Mouse (Mus musculus) embryonic facial prominence, embryonic 14.5 days (tissue): Measurements from ENCODE around the gene Smim24. TPM values are rescaled to one million over a fixed set of nuclear protein-coding genes. Genes with fewer than 3 reads are reported as not detected.

Experiments used
- ATAC-seq: fragments of 200-750 bp; cut with Nextera tagmentation; 2 replicates; pipeline ENCODE4 v1.8.0; 2017; ENCODE audit warnings: low read depth, moderate number of reproducible peaks, moderate TSS enrichment
- DNase-seq: peaks from one replicate; pipeline ENCODE4 v3.0.0-alpha.2; 2015; ENCODE audit warnings: low spot score
- H3K27ac ChIP-seq: fragments of 300-500 bp; sonication (generic); replicated peaks from 2 replicates; pipeline ENCODE4 v1.5.1; 2014; ENCODE audit warnings: low read depth, mild to moderate bottlenecking, low read length, moderate library complexity
- H3K27me3 ChIP-seq: fragments of 300-500 bp; sonication (generic); replicated peaks from 2 replicates; pipeline ENCODE4 v1.6.1; 2014; ENCODE audit warnings: low read length; ENCODE audit not compliant: control insufficient read depth, insufficient read depth
- H3K36me3 ChIP-seq: fragments of 300-500 bp; sonication (generic); 2 replicates; pipeline ENCODE4 v1.6.1; 2014; ENCODE audit warnings: low read length, mixed read lengths; ENCODE audit not compliant: control insufficient read depth, insufficient read depth
- H3K4me1 ChIP-seq: fragments of 300-500 bp; sonication (generic); 2 replicates; pipeline ENCODE4 v1.6.1; 2014; ENCODE audit warnings: antibody characterized with exemption, low read length; ENCODE audit not compliant: control insufficient read depth, insufficient read depth
- H3K4me2 ChIP-seq: fragments of 300-500 bp; sonication (generic); 2 replicates; pipeline ENCODE4 v1.6.1; 2014; ENCODE audit warnings: low read depth, mild to moderate bottlenecking, low read length, moderate library complexity, mixed read lengths
- H3K4me3 ChIP-seq: fragments of 300-500 bp; sonication (generic); 2 replicates; pipeline ENCODE4 v1.5.1; 2014; ENCODE audit warnings: low read depth, mild to moderate bottlenecking, low read length
- H3K9ac ChIP-seq: fragments of 300-500 bp; sonication (generic); 2 replicates; pipeline ENCODE4 v1.6.1; 2014; ENCODE audit warnings: low read depth, mild to moderate bottlenecking, low read length, moderate library complexity, mixed read lengths
- H3K9me3 ChIP-seq: fragments of 300-500 bp; sonication (generic); 2 replicates; pipeline ENCODE4 v1.6.1; 2016; ENCODE audit warnings: low read length; ENCODE audit not compliant: control insufficient read depth
- WGBS: fragments of 180-500 bp; shearing (Covaris S2); extraction: QIAGEN DNeasy Blood & Tissue Kit; methylation state at CpG from one replicate; pipeline ENCODE4 v1.1.7; 2014; 5-methylcytosine and 5-hydroxymethylcytosine counted together
- polyA plus RNA-seq: library from polyadenylated mRNA; unstranded; fragments of >200 nt; fragmentation: Nextera tagmentation; extraction: Ambion mirVana; gene quantifications from 2 replicates; pipeline ENCODE4 v1.2.1, GENCODE M21; 2014

Smim24 gene
- polyA plus RNA-seq, 1 experiment from 2014 or later: 3.9 TPM

GRCm38 (mm10) chr10:81392270-81392669 lies 581 bp upstream of the Smim24 start:
- no peak for ATAC-seq
- Histone ChIP-seq H3K9ac (no peak overlapping the region), H3K36me3 (peaks cover 31% of the 10 kb centered on the region), H3K4me1 (peaks cover 14% of the 10 kb centered on the region), H3K4me3 (no peak overlapping the region), H3K27me3 (no peaks in the 10 kb centered on the region), H3K9me3 (no peaks in the 10 kb centered on the region), H3K27ac (no peak overlapping the region), H3K4me2 (no peak overlapping the region)
- no peak for DNase-seq
- WGBS: 87% methylated on average over 6 of the region's 6 CpGs

- DNase-seq (no peak), ATAC-seq (no peak)
- H3K9ac ChIP-seq: peak overlapping the region; percentile 59
- H3K36me3 ChIP-seq: peaks cover 30% of the 10 kb centered on the region
- peak overlapping the region; percentile 61 for H3K4me2 ChIP-seq
- peak overlapping the region; percentile 58 for H3K27ac ChIP-seq
- peaks cover 14% of the 10 kb centered on the region for H3K4me1 ChIP-seq
- WGBS: 3% methylated on average over 19 of the region's 19 CpGs
- peak overlapping the region; percentile 31 for H3K4me3 ChIP-seq
- no peaks in the 10 kb centered on the region for H3K27me3 ChIP-seq
- H3K9me3 ChIP-seq: no peaks in the 10 kb centered on the region
Measured at GRCm38 (mm10) chr10:81393456-81394063, 709 bp downstream of the Smim24 start.

- Histone ChIP-seq H3K4me2 (no peak overlapping the region), H3K27ac (no peak overlapping the region), H3K4me1 (peaks cover 14% of the 10 kb centered on the region), H3K4me3 (no peak overlapping the region), H3K36me3 (peaks cover 36% of the 10 kb centered on the region), H3K27me3 (no peaks in the 10 kb centered on the region), H3K9me3 (no peaks in the 10 kb centered on the region), H3K9ac (no peak overlapping the region)
- no peak for ATAC-seq
- 12% methylated on average over 5 of the region's 5 CpGs for WGBS
- DNase-seq: peak; percentile 48
Measured at GRCm38 (mm10) chr10:81395127-81395526, 2.3 kb downstream of the Smim24 start.

- no peak overlapping the region for H3K27ac ChIP-seq
- H3K4me2 ChIP-seq: no peak overlapping the region
- no peak for DNase-seq
- no peaks in the 10 kb centered on the region for H3K9me3 ChIP-seq
- H3K36me3 ChIP-seq: peaks cover 44% of the 10 kb centered on the region
- peaks cover 14% of the 10 kb centered on the region for H3K4me1 ChIP-seq
- ATAC-seq: no peak
- no peak overlapping the region for H3K9ac ChIP-seq
- 88% methylated on average over 4 of the region's 4 CpGs for WGBS
- H3K4me3 ChIP-seq: no peak overlapping the region
- H3K27me3 ChIP-seq: no peaks in the 10 kb centered on the region
Measured at GRCm38 (mm10) chr10:81395865-81396264, 3.0 kb downstream of the Smim24 start.

- H3K27ac ChIP-seq: no peak overlapping the region
- no peaks in the 10 kb centered on the region for H3K9me3 ChIP-seq
- H3K4me2 ChIP-seq: no peak overlapping the region
- H3K27me3 ChIP-seq: no peaks in the 10 kb centered on the region
- H3K36me3 ChIP-seq: peaks cover 49% of the 10 kb centered on the region
- H3K4me1 ChIP-seq: peaks cover 20% of the 10 kb centered on the region
- DNase-seq (no peak), ATAC-seq (no peak)
- no peak overlapping the region for H3K4me3 ChIP-seq
- 72% methylated on average over 5 of the region's 5 CpGs for WGBS
- H3K9ac ChIP-seq: no peak overlapping the region
Measured at GRCm38 (mm10) chr10:81396749-81397148, 3.9 kb downstream of the Smim24 start.

GRCm38 (mm10) chr10:81399296-81399695 lies 6.4 kb downstream of the Smim24 start:
- no peaks in the 10 kb centered on the region for H3K9me3 ChIP-seq
- peaks cover 23% of the 10 kb centered on the region for H3K4me1 ChIP-seq
- WGBS: 77% methylated on average over 5 of the region's 5 CpGs
- ATAC-seq (no peak), DNase-seq (no peak)
- no peak overlapping the region for H3K4me2 ChIP-seq
- peaks cover 66% of the 10 kb centered on the region for H3K36me3 ChIP-seq
- H3K27ac ChIP-seq: no peak overlapping the region
- H3K9ac ChIP-seq: no peak overlapping the region
- no peaks in the 10 kb centered on the region for H3K27me3 ChIP-seq
- H3K4me3 ChIP-seq: no peak overlapping the region

GRCm38 (mm10) chr10:81399798-81400308 lies 7.0 kb downstream of the Smim24 start:
- Histone ChIP-seq H3K9ac (no peak overlapping the region), H3K4me1 (peaks cover 23% of the 10 kb centered on the region), H3K9me3 (no peaks in the 10 kb centered on the region), H3K4me2 (no peak overlapping the region), H3K36me3 (peaks cover 72% of the 10 kb centered on the region), H3K27ac (no peak overlapping the region), H3K27me3 (no peaks in the 10 kb centered on the region), H3K4me3 (no peak overlapping the region)
- 86% methylated on average over 17 of the region's 18 CpGs for WGBS
- DNase-seq (no peak), ATAC-seq (no peak)

- Histone ChIP-seq H3K4me3 (no peak overlapping the region), H3K4me2 (no peak overlapping the region), H3K9ac (no peak overlapping the region), H3K27ac (no peak overlapping the region), H3K9me3 (no peaks in the 10 kb centered on the region), H3K27me3 (no peaks in the 10 kb centered on the region), H3K4me1 (peaks cover 23% of the 10 kb centered on the region), H3K36me3 (peaks cover 78% of the 10 kb centered on the region)
- ATAC-seq (no peak), DNase-seq (no peak)
- WGBS: 45% methylated on average over 17 of the region's 22 CpGs
Measured at GRCm38 (mm10) chr10:81400371-81401204, 7.7 kb downstream of the Smim24 start.
